11 mouse cellular contexts compared by ENCODE assay signal in genomic region chr14:45654876-45655416, GRCm38 (mm10). TPM values are rescaled to one million over a fixed set of nuclear protein-coding genes. Genes with fewer than 3 reads are reported as not detected.
DNase-seq lines count a peak whose midpoint lies in the region; ATAC-seq lines count a peak whose summit lies in the region.
"Had no signal": no experiment of that assay in that cellular context is flagged by ENCODE, and none has a peak within 500 bp of the region (broad histone marks: within the 10 kb centered on the region; RNA-seq: fewer than 3 reads in every experiment).

No protein-coding gene starts in this region.

- H3K9me3 ChIP-seq in kidney, embryonic 14.5 days (ENCODE audit: control insufficient read depth, low read length): no peaks in the 10 kb centered on the region
- no peaks in the 10 kb centered on the region for H3K9me3 ChIP-seq in forebrain, embryonic 15.5 days
- no peaks in the 10 kb centered on the region for H3K9me3 ChIP-seq in midbrain, embryonic 12.5 days
- H3K9me3 ChIP-seq: G1E had no signal

- DNase-seq in kidney, adult 11 months: peak; percentile 48
- DNase-seq in kidney, adult 9 months: peak; percentile 65
- no peak for DNase-seq in spleen, postnatal 36 days (ENCODE audit: low spot score in 2 of 2)
- no peak for DNase-seq in thymus, postnatal 25 days
- DNase-seq: adrenal gland, postnatal 14 days; lung, adult 18-20 months had no signal

- H3K4me1 ChIP-seq in kidney, embryonic 14.5 days (ENCODE audit: control insufficient read depth, insufficient read depth, low read length): peaks cover 3% of the 10 kb centered on the region
- H3K4me1 ChIP-seq in forebrain, embryonic 15.5 days: peaks cover 49% of the 10 kb centered on the region
- H3K4me1 ChIP-seq in midbrain, embryonic 12.5 days: peaks cover 28% of the 10 kb centered on the region

- H3K27ac ChIP-seq in kidney, embryonic 14.5 days (ENCODE audit: low read depth, low read length): no peak overlapping the region
- no peak overlapping the region for H3K27ac ChIP-seq in forebrain, embryonic 15.5 days (replicated peaks)
- H3K27ac ChIP-seq in midbrain, embryonic 12.5 days (replicated peaks): 0 out of 2 replicates have a peak overlapping the region, but pooled peaks have one; percentile 2
- H3K27ac ChIP-seq: kidney, postnatal 0 days had no signal

- no peak overlapping the region; the same call in 1 of the 2 replicates for H3K4me2 ChIP-seq in kidney, embryonic 14.5 days (replicated peaks; ENCODE audit: low read depth, low read length)
- H3K4me2 ChIP-seq in forebrain, embryonic 15.5 days (replicated peaks): peak overlapping the region; percentile 89; the same call in 1 of the 2 replicates
- H3K4me2 ChIP-seq in midbrain, embryonic 12.5 days (replicated peaks): peak overlapping the region; percentile 86

- no peak overlapping the region for H3K4me3 ChIP-seq in kidney, embryonic 14.5 days (ENCODE audit: low read length)
- H3K4me3 ChIP-seq in forebrain, embryonic 15.5 days: no peak overlapping the region
- H3K4me3 ChIP-seq in midbrain, embryonic 12.5 days: 0 out of 2 replicates have a peak overlapping the region, but pooled peaks have one; percentile 7

- no peaks in the 10 kb centered on the region; the same call in 1 of the 2 replicates for H3K36me3 ChIP-seq in kidney, embryonic 14.5 days (ENCODE audit: control insufficient read depth, insufficient read depth, low read length)
- H3K36me3 ChIP-seq in forebrain, embryonic 15.5 days: no peaks in the 10 kb centered on the region
- H3K36me3 ChIP-seq in midbrain, embryonic 12.5 days: no peaks in the 10 kb centered on the region

- whole genome bisulfite sequencing in kidney, embryonic 14.5 days: 88% methylated on average over 13 of the region's 13 CpGs
- WGBS in forebrain, embryonic 15.5 days: 83% methylated on average over 13 of the region's 13 CpGs
- WGBS in midbrain, embryonic 12.5 days: 84% methylated on average over 13 of the region's 13 CpGs

- no peaks in the 10 kb centered on the region for H3K27me3 ChIP-seq in kidney, embryonic 14.5 days (ENCODE audit: control insufficient read depth, insufficient read depth, low read length)
- H3K27me3 ChIP-seq in forebrain, embryonic 15.5 days: no peaks in the 10 kb centered on the region
- H3K27me3 ChIP-seq in midbrain, embryonic 12.5 days: no peaks in the 10 kb centered on the region

- ATAC-seq in kidney, embryonic 14.5 days (ENCODE audit: low FRiP score, low TSS enrichment): no peak
- ATAC-seq in forebrain, embryonic 15.5 days (replicated peaks): no peak
- no peak for ATAC-seq in midbrain, embryonic 12.5 days (ENCODE audit: low FRiP score, low read depth)

- H3K9ac ChIP-seq in kidney, embryonic 14.5 days (ENCODE audit: low read depth, low read length): no peak overlapping the region
- 0 out of 2 replicates have a peak overlapping the region, but pooled peaks have one; percentile 4 for H3K9ac ChIP-seq in forebrain, embryonic 15.5 days (replicated peaks)
- 0 out of 2 replicates have a peak overlapping the region, but pooled peaks have one; percentile 15 for H3K9ac ChIP-seq in midbrain, embryonic 12.5 days (replicated peaks)

RNA-seq across cellular contexts. Expression of gene Ddhd1, which starts 3.0 kb away (rescaled TPM):
- polyA plus RNA-seq in kidney, embryonic 14.5 days (2014; fragmentation: Nextera tagmentation; extraction: Ambion mirVana): 8.1 and 10.0 TPM in 2 replicates
- polyA plus RNA-seq in forebrain, embryonic 15.5 days (2015; fragmentation: Nextera tagmentation; extraction: Ambion mirVana): 17.0 and 19.5 TPM in 2 replicates
- polyA plus RNA-seq in midbrain, embryonic 12.5 days (2016; fragmentation: Nextera tagmentation; extraction: Ambion mirVana): 16.1 and 21.3 TPM in 2 replicates

Comparison
In these comparisons a context has a peak if more than half of its experiments do, and no peak if none do; other contexts are left out.
1. DNase-seq: peak in kidney, adult 11 months (single experiment) and kidney, adult 9 months (single experiment); none in spleen, postnatal 36 days (0 of 2) and thymus, postnatal 25 days (single experiment).